Mouse (Mus musculus): ENCODE results near the gene Sgcd.

GRCm38 (mm10) chr11:47174977-47175376 is 813.8 kb downstream of the Sgcd start:
- TF ChIP-seq CTCF (IDR thresholded peaks at IDR 0.05; ENCODE audit: control insufficient read depth, insufficient read depth, low read length) (no peak), POLR2A (IDR thresholded peaks at IDR 0.05; ENCODE audit: borderline replicate concordance, control insufficient read depth, low read depth, low read length) (no peak)
